Mouse (Mus musculus): ENCODE data around the gene Pstpip1. TPM values are rescaled to one million over a fixed set of nuclear protein-coding genes. Genes with fewer than 3 reads are reported as not detected.

Gene Pstpip1
- total RNA-seq (2021) = 1 to 10 TPM; 1.1 to 3.2 TPM
- long read RNA-seq, experiment 1 = 0 reads
- long read RNA-seq, experiment 2, partial matches to known transcripts = 1 of 3 reads
- long read RNA-seq, experiment 2, other reads (novel, unspliced or antisense) = 0 of 3 reads

DNA sequence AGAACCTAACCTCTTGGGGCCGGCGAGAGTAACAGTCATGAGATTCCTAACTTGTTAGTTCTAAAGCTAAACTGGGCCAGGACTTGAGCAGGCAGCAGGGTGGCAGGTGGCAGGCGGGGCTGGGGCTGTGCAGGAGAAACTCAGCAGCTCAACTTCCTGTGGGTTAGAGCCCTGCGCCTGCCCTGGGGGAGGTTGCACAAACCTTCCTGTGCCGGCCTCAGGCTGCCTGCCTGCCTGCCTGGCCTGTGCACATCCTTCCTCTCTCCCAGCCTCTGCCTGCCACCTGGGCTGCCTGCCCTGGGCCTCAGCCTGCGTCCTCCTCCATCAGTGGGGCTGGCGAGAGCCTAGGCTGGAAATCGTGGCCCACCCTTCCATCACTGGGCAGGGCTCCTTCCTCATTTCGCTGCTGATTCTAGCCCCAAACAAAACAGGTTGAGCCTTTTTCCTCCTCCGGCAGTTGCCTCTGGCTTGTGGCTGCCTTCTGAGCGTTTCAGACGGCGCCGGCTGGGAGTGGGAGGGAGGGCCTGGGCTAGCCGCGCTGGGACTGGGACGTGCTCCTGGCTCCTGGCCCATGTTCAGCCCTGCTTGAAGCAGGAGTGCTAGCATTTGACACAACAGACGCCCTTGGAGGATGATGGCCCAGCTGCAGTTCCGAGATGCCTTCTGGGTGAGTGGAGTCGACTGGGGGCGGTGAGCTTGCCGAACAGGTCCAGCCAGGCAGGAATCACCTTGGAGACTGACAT is at the start of gene Pstpip1:
TSS of gene Pstpip1 (plus strand) at position 185 of the 743 bp plus-strand sequence.
- intact Hi-C loops (cut with DNase I) = no loop called here

DNA sequence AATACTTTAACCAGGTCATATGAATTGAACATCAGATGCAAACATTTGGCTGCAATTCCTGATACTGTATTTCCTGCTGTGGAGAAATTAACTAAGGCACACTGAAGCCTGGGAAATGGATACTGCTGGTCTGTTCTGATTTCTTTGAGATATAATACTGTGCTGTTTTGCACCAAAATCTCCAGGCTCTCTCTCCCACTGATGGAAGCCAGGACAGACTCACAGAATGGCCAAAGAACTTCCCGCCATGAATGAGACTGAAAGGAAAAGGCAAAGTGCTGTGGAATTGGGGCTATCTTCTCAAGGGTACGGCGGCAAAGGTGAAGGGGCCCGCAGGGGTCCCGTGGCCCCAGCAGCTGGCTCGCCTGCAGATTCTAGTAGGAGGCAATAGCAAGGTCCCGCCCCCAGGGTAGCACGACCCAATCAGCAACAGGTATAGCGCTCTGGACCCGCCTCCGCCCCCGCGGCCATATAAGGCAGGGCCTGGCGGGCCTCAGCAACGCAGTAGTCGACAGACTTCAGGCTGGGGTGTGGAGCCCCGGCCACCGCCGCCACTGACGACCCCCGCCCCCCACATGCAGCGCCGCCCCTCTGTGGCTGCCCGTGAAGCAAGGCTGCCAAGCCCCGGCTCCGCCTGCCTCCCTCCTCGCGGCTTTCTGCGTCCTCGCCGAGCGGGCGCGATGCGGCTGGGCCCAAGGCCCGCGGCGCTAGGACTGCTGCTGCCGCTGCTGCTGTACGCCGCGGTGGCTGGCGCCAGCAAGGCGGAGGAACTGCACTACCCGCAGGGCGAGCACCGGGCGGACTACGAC is 48.2 kb upstream of the Pstpip1 start, which contains the start of gene Rcn2:
TSS of gene Rcn2 (plus strand) at position 474 of the 809 bp plus-strand sequence.
- intact Hi-C loops (cut with DNase I) = loop anchor here (5.0 to 10.0 kb wide), 2 partner anchors 99 to 513 kb away; no protein-coding TSS in a partner anchor
- peak; percentile 96 for DNase-seq

More for the DNA sequence above, at the start of gene Pstpip1:
- DNase-seq = peak; percentile 84 to 87

DNA sequence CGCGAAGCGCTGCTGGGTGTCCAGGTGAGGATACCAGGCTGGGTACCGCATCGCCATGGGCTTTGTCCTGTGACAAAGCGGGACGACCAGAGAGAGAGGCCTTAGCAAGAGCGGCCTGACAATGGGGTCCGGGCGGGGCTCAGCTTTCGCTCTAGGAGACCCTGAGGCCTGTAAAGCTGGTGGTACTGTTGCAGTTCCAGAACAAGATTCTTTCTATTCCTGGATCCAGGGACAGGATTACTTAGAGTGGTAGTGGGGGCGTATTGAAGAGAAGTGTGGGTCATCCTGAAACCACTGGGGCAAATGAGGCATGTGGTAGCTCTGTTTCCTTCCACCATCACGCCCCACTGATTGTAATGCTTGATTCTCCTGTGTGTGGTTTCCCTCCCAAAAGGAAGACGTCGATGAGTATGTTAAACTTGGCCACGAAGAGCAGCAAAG is 47.6 kb upstream of the Pstpip1 start:
- intact Hi-C loops (cut with DNase I) = loop anchor here (5.0 to 10.0 kb wide), 2 partner anchors 100 to 513 kb away; no protein-coding TSS in a partner anchor
- no peak for DNase-seq

DNA sequence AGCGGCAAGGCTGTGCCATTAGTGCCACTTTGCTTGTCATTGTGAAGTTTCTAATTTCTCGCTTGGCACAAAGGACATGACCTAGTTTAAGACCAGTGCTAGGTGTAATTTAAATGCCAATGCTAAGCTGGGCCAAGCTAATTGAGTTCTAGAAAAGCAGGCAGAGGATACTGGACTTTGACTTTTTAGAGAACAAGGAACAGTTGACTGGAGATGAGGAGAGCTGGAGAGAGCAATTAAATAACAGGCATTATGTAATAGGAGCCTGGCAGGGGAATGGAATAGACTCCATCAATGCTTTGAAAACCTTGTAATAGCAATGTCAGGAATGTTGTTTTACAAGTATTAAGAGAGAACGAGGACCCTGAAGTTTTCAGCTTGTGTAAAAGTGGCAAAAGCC is 36.0 kb upstream of the Pstpip1 start:
- no peak for DNase-seq
- intact Hi-C loops (cut with DNase I) = no loop called here

DNA sequence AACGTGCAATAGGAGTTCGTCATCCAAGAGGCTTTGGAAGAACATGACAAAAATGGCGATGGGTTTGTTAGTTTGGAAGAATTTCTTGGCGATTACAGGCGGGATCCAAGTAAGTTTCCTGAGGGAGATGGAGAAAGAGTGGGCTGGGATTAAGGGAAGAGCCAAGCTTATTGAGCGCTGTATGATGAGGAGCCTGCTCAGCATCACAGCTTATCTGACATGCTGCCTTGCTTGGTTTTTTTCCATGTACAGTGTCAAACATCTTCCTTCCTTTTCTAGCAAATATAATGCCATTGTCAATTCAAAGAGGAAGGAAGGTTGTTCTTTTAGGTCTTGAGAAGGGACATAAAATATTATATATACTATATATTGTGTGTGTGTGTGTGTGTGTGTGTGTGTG is 33.6 kb upstream of the Pstpip1 start:
- no peak for DNase-seq
- intact Hi-C loops (cut with DNase I) = no loop called here

DNA sequence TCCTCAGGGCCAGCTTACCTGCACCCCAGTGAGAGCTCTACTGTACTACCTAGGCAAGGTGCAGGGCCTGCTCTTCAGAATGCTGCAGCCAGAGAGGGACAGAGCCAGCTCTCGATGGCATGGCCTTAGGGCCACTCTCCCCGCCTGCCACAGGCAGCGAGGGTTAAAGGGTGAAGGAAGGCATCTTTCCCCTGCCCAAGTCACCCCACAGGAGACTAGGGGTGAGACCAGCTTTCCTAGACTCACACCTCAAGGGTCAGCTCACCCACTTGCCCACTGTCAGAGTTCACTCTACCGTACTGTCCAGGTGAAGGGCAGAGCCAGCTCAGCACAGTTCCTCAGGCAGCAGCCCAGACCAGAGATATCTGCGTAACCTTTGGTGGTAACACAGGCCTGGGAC is 27.4 kb upstream of the Pstpip1 start:
- no peak for DNase-seq
- intact Hi-C loops (cut with DNase I) = no loop called here

DNA sequence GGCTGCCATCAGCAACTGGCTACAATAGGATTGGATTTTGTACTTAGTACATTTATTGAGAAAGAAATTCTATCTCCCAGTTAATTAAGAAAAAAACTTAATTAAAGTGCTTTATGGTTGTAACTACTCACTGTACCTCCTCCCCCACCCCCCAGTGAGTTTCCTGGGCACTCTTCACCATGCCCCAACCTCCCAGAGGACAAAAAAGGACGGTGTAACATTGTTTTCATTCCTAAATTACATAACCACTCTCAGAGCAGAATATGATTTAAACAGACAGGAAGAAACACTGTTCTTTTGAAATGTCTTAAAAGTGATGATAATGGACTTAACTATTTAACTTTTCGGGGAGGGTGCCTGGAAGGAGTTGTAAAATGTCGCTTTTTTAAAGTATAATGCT is 24.8 kb upstream of the Pstpip1 start:
- no peak for DNase-seq
- intact Hi-C loops (cut with DNase I) = no loop called here

DNA sequence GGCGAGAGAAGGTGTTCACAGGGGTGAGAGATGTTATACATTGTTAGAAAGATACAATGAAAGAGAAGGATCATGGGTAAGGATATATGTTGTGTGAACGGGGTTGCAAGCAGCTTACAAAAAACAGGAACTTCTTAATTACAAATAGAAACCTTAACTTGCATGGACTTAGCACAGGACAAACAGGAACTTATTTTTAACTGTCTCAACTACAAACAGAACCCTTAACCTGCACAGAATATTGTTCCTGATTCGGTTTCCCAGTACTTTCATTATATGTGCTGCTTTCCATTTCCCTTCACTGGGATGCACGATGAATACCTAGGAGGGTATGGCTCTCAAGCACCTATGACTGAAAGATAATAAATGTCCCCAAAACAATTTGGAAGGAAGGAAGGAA is 21.8 kb upstream of the Pstpip1 start:
- no peak for DNase-seq
- intact Hi-C loops (cut with DNase I) = no loop called here

DNA sequence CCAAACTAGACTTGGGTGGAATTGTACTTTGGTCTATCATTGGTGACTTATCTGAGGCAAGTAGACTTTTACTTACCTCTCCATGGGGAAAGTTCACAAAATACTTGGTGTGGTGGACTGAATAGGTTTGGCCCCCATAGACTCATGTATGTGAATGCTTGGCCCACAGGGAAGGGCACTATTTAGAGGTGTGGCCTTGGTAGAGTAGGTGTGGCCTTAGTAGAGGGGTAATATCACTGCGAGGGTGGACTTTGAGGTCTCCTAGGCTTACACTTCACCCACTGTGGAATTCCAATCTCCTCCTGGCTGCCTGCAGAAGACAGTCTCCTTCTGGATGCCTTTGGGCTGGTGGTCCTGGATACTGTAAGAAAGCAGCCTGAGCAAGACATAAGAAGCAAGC is 21.1 kb upstream of the Pstpip1 start:
- DNase-seq = no peak
- intact Hi-C loops (cut with DNase I) = no loop called here

DNA sequence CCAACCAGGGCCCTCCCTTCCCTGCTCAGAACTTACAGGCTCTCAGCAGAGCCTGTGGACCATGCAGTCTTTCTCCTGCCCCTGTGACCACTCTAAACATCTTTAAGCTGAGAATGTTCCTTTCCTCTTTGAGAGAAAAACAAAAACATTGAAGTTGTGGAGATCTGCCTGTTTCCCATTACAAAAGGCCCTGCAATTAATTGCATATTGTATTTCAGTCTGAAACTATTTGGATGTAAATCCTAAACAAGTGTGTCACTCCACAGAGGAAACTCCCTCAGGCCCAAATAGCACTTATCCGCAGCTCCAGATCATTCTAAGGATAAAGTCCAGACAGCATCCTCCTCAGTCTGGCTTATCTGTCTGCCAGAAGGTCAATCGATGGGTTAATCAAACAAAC is 16.9 kb upstream of the Pstpip1 start:
- no peak for DNase-seq
- intact Hi-C loops (cut with DNase I) = no loop called here

DNA sequence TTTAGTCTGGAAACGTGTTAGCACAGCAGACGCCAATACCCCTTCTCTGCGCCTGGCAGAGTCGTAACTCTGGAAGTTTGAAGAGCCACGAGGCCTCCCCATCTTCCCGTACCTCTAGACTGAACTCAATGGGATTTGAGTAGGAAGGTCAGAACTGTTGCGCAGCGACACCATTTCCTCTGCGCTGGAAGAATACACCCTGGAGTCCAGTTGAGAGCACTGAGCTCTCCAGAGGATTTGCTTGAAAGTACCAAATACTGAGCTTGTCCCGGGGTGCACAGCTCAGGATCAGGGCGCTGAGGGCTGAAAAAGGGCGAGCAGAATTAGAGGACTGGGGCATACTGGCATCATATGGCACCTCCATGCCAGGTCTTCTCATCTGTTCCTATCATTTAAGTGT is 14.9 kb upstream of the Pstpip1 start:
- no peak for DNase-seq
- intact Hi-C loops (cut with DNase I) = loop anchor here (2.0 kb wide), 1 partner anchor 44 kb away; no protein-coding TSS in a partner anchor

DNA sequence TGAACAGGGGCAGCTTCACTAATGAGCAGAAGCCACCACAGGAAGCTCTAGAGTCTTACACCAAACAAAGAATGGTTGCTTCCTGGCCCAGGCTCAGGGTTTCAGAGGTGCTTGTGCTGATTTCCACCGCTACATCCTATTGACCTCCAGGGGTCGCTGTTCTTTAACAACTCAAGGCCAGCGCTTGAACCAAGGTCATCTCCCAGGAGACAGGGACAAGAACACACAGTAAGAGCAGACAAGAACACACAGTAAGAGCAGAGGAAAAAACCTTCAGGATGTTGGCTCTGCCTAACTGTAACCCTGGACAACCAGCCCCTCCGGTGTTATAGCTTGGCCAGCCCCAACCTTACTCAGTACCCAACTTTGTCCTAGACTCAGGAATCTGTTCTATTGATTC is 14.5 kb upstream of the Pstpip1 start:
- peak; percentile 53 to 77 for DNase-seq
- intact Hi-C loops (cut with DNase I) = loop anchor here (2.0 kb wide), 1 partner anchor 44 kb away; no protein-coding TSS in a partner anchor

DNA sequence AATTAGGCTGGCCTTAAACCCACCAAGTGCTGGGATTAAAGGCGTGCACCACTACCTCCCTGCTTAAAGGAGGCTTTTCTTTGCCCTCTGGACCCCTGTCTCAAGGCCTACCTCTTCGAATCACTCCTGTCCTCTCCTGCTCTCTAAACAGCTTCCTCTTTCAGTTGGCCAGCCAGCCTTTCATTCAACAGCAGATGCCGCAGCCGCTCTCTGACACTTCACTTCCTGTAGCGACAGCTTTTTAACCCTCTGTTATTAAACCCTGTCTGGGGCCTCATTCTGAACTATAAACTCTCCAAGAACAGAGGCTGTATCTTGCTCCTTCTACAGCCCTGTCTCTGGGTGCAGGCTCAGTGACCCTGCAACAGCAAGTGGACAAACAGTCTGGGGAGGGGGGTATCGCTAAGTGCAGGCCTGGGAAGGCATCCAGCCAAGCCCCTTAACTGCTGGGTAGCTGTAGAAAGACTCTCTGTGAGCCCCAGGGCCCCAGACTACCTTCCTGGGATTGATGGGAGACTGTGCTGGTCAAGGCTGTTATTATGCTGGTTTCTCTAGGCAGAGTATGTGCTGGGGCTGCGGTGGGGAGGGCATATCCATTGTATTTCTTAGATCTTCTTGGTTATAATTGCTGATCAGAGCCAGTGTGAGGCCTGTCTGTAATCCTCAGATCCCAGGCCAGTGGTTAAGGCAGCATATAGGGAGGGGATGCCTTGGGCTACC is 13.7 kb upstream of the Pstpip1 start:
- intact Hi-C loops (cut with DNase I) = loop anchor here (2.0 kb wide), 1 partner anchor 43 kb away; no protein-coding TSS in a partner anchor
- peak; percentile 26 to 44 for DNase-seq

DNA sequence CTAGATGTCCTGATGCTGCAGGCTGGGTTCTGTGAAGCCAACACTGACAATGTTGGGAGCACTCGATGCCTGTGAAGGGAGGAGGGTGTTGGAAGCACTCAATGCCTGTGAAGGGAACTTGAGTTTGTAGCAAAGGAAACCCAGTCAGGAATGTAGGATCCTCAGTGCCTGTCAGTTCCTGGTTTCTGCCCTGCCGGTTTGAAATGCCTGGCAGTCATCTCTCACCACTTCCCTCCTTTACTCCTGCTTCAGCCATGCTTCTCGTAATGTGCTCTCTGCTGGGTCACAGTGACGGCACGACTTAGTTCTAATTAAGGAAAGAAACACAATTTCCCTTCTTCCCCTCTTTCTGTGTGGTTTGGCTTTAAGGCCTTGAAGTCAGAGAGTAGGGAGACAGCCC is 10.2 kb upstream of the Pstpip1 start:
- no peak for DNase-seq
- intact Hi-C loops (cut with DNase I) = no loop called here

DNA sequence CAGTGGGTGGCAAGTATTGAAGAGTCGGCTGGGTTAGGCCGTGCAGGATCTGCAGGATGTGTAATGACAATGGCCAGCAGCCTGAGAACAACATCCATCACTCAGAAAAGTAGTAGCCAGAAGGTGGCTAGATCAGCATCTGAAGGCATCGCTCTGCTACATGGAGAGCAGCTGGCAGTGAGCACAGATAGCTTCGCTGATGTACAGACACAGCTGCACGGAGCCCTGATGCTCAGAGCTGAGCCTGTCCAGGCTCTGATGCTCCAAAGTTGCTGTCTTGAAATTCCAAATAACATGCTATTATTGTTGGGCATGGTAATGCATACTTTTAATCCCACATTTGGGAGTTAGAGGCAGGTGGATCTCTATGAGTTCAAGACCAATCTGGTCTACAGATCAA is 3.2 kb upstream of the Pstpip1 start:
- intact Hi-C loops (cut with DNase I) = no loop called here
- DNase-seq = no peak

DNA sequence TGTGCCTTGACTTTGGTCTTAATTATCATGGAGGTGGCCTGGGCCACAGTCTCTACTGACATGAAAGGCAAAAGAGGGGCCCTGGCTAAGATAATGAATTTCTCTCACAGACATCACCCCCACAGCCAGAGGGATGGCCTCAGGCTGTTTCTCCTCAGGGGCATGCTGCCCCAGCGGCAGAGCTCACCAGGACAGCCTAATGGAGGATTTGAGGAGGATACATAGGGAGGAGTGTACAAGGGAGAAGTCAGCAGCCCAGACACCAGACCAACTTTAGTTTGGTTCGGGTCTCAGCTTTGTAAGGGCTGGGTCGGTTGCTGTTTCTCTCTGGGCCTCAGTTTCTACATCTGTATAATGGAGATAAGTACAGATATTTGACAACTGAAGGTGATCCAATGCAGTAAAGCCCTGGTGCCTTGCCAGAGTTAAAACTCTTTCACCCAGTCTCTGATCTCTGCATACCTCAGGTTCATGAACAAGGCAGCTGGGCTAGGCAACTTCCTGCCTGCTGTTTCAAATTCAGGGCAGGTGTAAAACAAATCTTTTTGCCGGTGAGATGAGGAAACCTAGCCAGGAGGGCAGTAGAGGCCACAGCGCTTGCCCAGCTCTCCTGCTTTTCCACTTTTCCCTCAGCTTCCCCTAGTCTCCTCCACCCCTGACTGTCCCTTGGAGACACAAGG is 924 bp downstream of the Pstpip1 start:
- no peak for DNase-seq
- intact Hi-C loops (cut with DNase I) = no loop called here

DNA sequence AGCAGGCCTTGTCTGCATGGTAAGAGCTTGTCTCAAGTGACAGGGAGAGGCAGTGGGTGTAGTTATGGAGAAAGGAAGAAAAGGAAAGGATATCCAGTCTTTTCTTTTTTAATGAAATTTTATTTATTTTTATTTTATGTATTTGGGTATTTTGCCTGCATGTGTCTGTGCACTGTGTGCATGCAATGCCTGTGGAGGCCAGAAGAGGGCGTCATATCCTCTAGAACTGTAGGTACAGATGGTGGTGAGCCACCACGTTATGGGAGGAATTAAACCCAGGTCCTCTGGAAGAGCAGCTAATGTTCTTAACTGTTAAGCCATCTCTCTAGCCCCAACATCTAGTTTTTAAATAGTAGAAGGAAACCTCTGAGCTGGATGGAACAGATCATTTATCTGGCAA is 2.3 kb downstream of the Pstpip1 start:
- intact Hi-C loops (cut with DNase I) = no loop called here
- DNase-seq = no peak

DNA sequence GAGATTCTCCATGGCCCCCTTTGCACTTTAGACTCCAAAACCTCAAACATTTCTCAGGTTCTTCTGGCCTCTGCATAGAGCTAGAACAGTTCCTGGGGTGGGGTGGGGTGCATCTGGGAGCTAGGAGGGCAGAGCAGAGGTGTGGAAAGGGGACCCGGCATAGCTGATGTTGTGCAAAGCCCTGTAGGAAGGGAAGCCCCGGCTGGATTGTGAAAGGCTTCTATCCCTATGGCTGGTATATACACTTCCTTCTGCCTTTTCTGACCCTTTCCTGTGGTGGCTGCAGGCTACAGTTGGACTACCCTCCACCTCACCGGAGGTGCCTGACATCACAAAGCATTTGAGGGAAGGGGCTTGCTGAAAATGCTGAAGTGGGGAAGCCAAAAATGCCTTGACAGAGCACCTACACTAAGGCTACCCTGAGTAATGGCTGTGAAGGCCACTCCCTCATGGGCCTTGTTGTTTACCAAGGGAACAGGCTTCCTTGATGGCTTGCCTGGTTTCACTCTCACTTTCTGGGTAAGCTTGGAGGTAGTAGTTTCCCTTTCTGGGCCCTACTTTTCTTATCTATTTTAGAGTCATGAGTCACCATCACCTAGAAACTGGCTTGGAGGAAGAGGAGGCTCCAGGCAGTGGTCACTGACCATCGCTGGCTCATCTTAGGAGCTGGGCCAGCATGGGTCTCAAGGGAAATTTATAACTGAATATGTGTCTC is 8.0 kb downstream of the Pstpip1 start:
- intact Hi-C loops (cut with DNase I) = no loop called here

DNA sequence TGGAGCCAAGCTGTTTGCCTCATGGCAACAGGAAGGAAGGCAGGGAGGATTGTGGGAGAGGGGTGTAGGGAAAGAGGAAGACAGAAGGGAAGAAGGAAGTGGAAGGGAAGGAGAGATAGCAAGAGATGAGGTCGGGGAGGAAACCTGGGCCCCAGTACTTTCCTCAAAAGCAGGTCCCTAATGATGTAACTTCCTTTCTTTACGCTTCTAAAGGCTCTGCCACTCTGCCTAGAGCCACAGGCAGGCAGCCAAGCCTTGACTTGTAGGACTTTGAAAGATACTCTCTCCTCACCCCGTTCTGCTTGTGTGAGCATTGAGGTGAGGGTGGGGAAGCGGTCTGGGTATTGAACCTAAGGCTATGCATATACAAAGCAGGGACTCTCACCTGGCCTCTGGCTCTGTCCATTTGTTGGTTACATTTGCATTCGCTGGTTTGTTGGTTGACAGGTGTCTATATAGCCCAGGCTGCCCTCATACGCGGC is 10.3 kb downstream of the Pstpip1 start:
- DNase-seq = no peak
- intact Hi-C loops (cut with DNase I) = no loop called here

More for the DNA sequence above, 8.0 kb downstream of the Pstpip1 start:
- no peak for DNase-seq
